8 mouse cellular contexts compared by ENCODE assay signal in the genomic region with DNA sequence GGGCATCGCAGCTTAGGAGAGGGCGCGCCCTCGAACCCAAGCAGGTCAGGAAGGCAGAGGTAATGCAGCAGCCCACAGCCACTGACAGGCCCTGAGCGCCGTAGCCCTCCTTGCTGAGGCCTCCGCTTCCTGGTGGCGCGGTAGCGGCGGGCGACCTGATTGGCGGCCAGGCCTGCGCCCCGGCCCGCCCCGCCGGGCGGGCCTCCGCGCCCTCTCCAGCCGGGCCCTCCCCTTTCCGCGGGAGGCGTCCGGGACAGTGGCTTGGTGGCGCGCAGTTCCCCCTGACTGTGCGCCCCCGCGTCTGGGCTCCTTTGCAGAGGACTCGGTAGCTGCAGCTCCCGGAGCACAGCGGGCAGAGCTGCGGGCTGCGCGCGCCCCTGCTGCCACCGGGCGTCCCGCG.
A peak's percentile ranks its signal among the peaks of the same experiment; 100 is the strongest.
DNase-seq lines count a peak whose midpoint lies in the region; ATAC-seq and TF ChIP-seq lines count a peak whose summit lies in the region.
"Not testable (repeated sequence)": the region's sequence is repeated elsewhere in the genome, so short reads cannot be mapped to it uniquely, and the experiment has no call there.

No protein-coding gene starts in this region.

- H3K4me2 ChIP-seq in heart, embryonic 12.5 days = peak overlapping the region; percentile 67
- H3K4me2 ChIP-seq in intestine, embryonic 15.5 days (replicated peaks) = peak overlapping the region; percentile 56
- peak overlapping the region; percentile 35 for H3K4me2 ChIP-seq in liver, embryonic 11.5 days
- peak overlapping the region; percentile 29; the same call in 1 of the 2 replicates for H3K4me2 ChIP-seq in midbrain, embryonic 14.5 days (ENCODE audit: low read length)

- H3K27ac ChIP-seq in heart, embryonic 12.5 days (ENCODE audit: poor library complexity, severe bottlenecking); intestine, embryonic 15.5 days; liver, embryonic 11.5 days (ENCODE audit: low read depth, low read length); midbrain, embryonic 14.5 days (replicated peaks; ENCODE audit: low read depth, low read length); small intestine, adult 2 months (ENCODE audit: insufficient read depth, low read depth, low read length): not testable (repeated sequence)

- not testable (repeated sequence) for TF ChIP-seq CTCF in small intestine, adult 2 months (IDR thresholded peaks at IDR 0.05; ENCODE audit: extremely low read depth, insufficient read length, insufficient replicate concordance, low read depth, low read length)

- ATAC-seq in heart, embryonic 12.5 days (ENCODE audit: insufficient number of reproducible peaks, low FRiP score); intestine, embryonic 15.5 days; liver, embryonic 11.5 days (replicated peaks; ENCODE audit: low FRiP score); midbrain, embryonic 14.5 days (ENCODE audit: low FRiP score, low TSS enrichment): not testable (repeated sequence)

- H3K27me3 ChIP-seq in heart, embryonic 12.5 days (replicated peaks); intestine, embryonic 15.5 days (replicated peaks); liver, embryonic 11.5 days (replicated peaks; ENCODE audit: control insufficient read depth, insufficient read depth, low read length); midbrain, embryonic 14.5 days (ENCODE audit: control insufficient read depth, insufficient read depth, low read length); small intestine, adult 2 months (ENCODE audit: control insufficient read depth, insufficient read depth, low read length): not testable (repeated sequence)

- not testable (repeated sequence) for H3K4me1 ChIP-seq in heart, embryonic 12.5 days (replicated peaks); intestine, embryonic 15.5 days (replicated peaks); liver, embryonic 11.5 days (replicated peaks; ENCODE audit: control insufficient read depth, insufficient read depth, low read length); midbrain, embryonic 14.5 days (ENCODE audit: control insufficient read depth, insufficient read depth, low read length); small intestine, adult 2 months (ENCODE audit: control insufficient read depth, insufficient read depth, insufficient read length, low read length)

- 0% methylated on average over 40 of the region's 42 CpGs for WGBS in heart, embryonic 12.5 days
- under 1% methylated on average over 26 of the region's 42 CpGs for WGBS in intestine, embryonic 15.5 days
- 0% methylated on average over 13 of the region's 42 CpGs for WGBS in liver, embryonic 11.5 days
- 3% methylated on average over 15 of the region's 42 CpGs for WGBS in midbrain, embryonic 14.5 days
- WGBS in small intestine, adult 2 months = 2% methylated on average over 37 of the region's 42 CpGs

- H3K4me3 ChIP-seq in heart, embryonic 12.5 days = peak overlapping the region; percentile 65
- peak overlapping the region; percentile 54 for H3K4me3 ChIP-seq in intestine, embryonic 15.5 days (replicated peaks)
- H3K4me3 ChIP-seq in liver, embryonic 11.5 days (ENCODE audit: low read depth, low read length) = peak overlapping the region; percentile 45
- peak overlapping the region; percentile 25 for H3K4me3 ChIP-seq in midbrain, embryonic 14.5 days (replicated peaks; ENCODE audit: low read depth, low read length)
- peak overlapping the region; percentile 70 for H3K4me3 ChIP-seq in small intestine, adult 2 months (ENCODE audit: low read depth, low read length)

- not testable (repeated sequence) for H3K9me3 ChIP-seq in heart, embryonic 12.5 days (replicated peaks); intestine, embryonic 15.5 days; liver, embryonic 11.5 days (ENCODE audit: control insufficient read depth, low read length); midbrain, embryonic 14.5 days (ENCODE audit: control insufficient read depth, low read length)

- peak; percentile 26; the same call in 1 of the 2 replicates for TF ChIP-seq POLR2A in small intestine, adult 2 months (IDR thresholded peaks at IDR 0.05; ENCODE audit: low read depth, low read length)

- peak; percentile 68 for DNase-seq in 3T3-L1 (ENCODE audit: low read depth, low spot score)
- peak; percentile 37 to 42 for DNase-seq in adrenal gland, postnatal 36 days
- peak; percentile 2 for DNase-seq in fibroblast of lung, adult 2 months (ENCODE audit: low read depth)
- peak; percentile 48 for DNase-seq in liver, embryonic 11.5 days (ENCODE audit: low spot score)
- peak; percentile 18 for DNase-seq in midbrain, embryonic 14.5 days

- H3K9ac ChIP-seq in heart, embryonic 12.5 days = peak overlapping the region; percentile 74; the same call in 1 of the 2 replicates
- H3K9ac ChIP-seq in intestine, embryonic 15.5 days; liver, embryonic 11.5 days (ENCODE audit: low read depth, low read length); midbrain, embryonic 14.5 days (replicated peaks; ENCODE audit: low read length): not testable (repeated sequence)

- not testable (repeated sequence) for H3K36me3 ChIP-seq in heart, embryonic 12.5 days; intestine, embryonic 15.5 days; liver, embryonic 11.5 days (ENCODE audit: control insufficient read depth, insufficient read depth, low read length); midbrain, embryonic 14.5 days (ENCODE audit: control insufficient read depth, insufficient read depth, low read length); small intestine, adult 2 months (ENCODE audit: control insufficient read depth, insufficient read depth, low read length)

Comparison
In these comparisons a context has a peak if more than half of its experiments do, and no peak if none do; other contexts are left out.
1. DNase-seq: peak in every context shown above with its lines; median percentile 68 in 3T3-L1; 48 in liver, embryonic 11.5 days; 40 in adrenal gland, postnatal 36 days; 18 in midbrain, embryonic 14.5 days; 2 in fibroblast of lung, adult 2 months.